Mouse (Mus musculus) cortical plate, adult 2 months (tissue): ENCODE data around the gene Gstt3. TPM values are rescaled to one million over a fixed set of nuclear protein-coding genes. Genes with fewer than 3 reads are reported as not detected.
"Not testable (repeated sequence)": the region's sequence is repeated elsewhere in the genome, so short reads cannot be mapped to it uniquely, and the experiment has no call there.

Experiments used
- H3K27ac ChIP-seq: fragments of 200-500 bp; 2 replicates; pipeline ENCODE4 v1.5.1; 2012; ENCODE audit warnings: low read length, control low read depth, inconsistent platforms; ENCODE audit not compliant: insufficient read depth
- H3K4me1 ChIP-seq: fragments of 200-500 bp; 2 replicates; pipeline ENCODE4 v1.6.1; 2011; ENCODE audit warnings: low read length; ENCODE audit not compliant: control insufficient read depth, insufficient read depth
- H3K4me3 ChIP-seq: fragments of 200-500 bp; 2 replicates; pipeline ENCODE4 v1.5.1; 2011; ENCODE audit warnings: mild to moderate bottlenecking, low read length, control low read depth; ENCODE audit not compliant: insufficient read depth
- CTCF ChIP-seq: fragments of 200-500 bp; IDR thresholded peaks from 2 replicates; pipeline ENCODE4 v1.5.1; 2011; ENCODE audit warnings: mild to moderate bottlenecking, control low read depth, low read length; ENCODE audit not compliant: insufficient read depth; ENCODE audit errors: extremely low read depth
- POLR2A ChIP-seq: fragments of 200-500 bp; IDR thresholded peaks from 2 replicates; pipeline ENCODE4 v1.6.1; 2011; ENCODE audit warnings: mild to moderate bottlenecking, low read length, control low read depth; ENCODE audit not compliant: insufficient read depth; ENCODE audit errors: extremely low read depth
- polyA plus RNA-seq: library from polyadenylated mRNA; depleted of rRNA; stranded (reverse); fragments of >200 nt; gene quantifications from 2 replicates; pipeline ENCODE4 v1.2.3, GENCODE M21; 2012

Gstt3 gene
- polyA plus RNA-seq, 1 experiment: 4.7 TPM

DNA sequence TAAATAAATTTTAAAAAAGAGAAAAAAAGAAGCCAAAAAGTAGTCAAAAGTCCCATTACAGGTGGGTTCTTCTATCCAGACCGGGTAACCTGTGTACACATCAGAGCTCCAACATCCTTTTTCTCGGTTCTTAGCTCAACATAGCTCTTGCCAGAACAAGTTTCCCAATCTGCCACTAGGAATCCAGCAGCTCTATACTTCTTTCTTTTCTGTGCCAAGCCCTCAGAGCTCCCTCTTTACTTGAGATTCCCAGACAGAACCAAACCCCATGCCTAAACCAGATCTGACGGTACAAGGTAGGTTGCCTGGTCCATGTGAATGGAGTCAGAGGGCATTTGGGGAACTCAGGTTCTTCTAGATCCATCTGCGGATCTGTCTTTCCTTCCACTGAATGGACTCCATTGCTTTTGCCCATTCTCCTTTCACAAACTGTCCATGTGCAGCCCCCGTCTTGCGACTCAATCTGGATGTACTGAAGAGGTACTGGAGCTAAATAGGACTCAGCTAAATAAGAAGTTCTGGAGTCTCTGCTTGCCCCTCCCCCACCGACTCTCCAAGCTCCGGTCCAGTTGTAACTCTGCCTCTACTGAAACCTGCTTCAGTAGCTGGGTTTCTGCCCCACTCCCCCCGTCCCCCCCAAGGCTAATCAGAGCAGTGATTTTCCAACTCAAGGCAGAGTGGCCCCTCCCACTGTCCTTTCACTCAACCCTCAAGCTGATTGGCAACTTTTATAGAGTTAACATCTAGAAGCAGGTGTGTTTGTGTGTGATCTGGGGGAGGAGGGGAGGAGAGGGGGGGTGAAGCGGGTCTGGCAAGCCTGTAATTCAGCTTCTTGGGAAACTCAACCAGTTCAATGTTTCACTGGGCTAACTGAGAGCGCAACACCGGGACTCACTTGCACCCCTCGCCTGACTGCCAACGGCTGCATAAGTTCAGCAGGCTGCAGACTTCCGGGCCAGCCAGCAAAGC is 1.7 kb downstream of the Gstt3 start:
- H3K4me3 ChIP-seq: no peak overlapping the region
- no peaks in the 10 kb centered on the region for H3K4me1 ChIP-seq
- no peak for TF ChIP-seq CTCF
- no peak for TF ChIP-seq POLR2A
- H3K27ac ChIP-seq: no peak overlapping the region

DNA sequence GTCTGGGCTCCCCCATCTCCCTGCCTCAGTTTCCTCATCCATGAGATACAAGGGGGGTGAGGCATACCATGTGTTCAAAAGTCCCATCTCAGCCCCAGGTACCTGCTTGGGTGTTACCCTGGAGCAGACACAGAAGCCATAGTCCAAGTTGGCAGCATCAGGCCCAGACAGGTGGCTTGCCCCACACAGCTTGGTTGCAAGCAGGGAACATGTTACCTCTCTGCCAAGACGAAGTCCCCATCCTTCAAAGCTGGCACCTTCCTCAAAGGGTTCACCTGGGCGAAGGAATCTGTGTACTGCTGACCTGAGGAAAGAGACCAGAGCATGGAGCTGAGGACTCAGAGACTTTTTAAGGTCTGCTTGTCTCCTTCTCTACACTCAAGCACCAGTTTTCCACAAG is 3.3 kb downstream of the Gstt3 start:
- no peaks in the 10 kb centered on the region for H3K4me1 ChIP-seq
- TF ChIP-seq POLR2A (no peak), CTCF (no peak)
- no peak overlapping the region for H3K27ac ChIP-seq
- H3K4me3 ChIP-seq: no peak overlapping the region

DNA sequence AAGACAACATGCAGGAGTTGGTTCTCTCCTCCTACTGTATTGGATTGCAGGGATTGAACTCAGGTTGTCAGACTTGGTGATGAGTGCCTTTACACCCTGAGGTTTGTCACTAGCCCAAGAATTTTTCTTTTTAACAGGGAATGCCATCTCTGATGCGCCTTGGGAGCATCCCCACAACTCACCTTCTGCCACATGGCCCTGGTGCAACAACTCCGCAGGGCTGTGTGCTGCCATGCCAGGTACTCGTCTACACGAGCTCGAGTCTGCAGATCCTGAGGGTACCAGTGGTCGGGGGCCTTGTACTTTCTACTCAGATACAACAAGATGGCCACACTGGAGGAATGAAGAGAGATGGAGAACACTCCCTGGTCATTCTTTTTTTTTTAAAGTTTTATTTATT is 4.7 kb downstream of the Gstt3 start:
- TF ChIP-seq POLR2A (no peak), CTCF (no peak)
- H3K27ac ChIP-seq: no peak overlapping the region
- no peaks in the 10 kb centered on the region for H3K4me1 ChIP-seq
- no peak overlapping the region for H3K4me3 ChIP-seq

- H3K4me1 ChIP-seq: no peaks in the 10 kb centered on the region
- TF ChIP-seq POLR2A (no peak), CTCF (no peak)
- H3K4me3 ChIP-seq: no peak overlapping the region
- no peak overlapping the region for H3K27ac ChIP-seq
Observed at GRCm38 (mm10) chr10:75774587-75774986, 6.6 kb downstream of the Gstt3 start.

DNA sequence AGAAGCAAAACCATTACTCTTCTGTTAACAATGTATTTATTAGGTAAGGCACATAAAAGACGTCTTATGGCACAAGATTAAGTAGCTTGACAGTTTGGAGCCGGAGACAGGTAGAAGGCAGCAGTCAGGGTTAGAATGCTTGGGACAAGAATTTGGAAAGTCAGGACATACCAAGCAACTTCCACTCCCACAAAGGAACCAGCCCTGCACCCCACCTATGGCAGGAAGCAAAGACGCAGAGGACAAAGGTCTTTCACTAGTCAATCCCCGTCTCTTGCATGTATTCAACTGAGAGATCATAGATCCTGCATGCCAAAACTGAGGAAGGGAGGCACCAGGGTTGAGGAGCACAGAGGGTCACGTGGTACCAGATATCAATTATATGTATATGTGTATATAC is 7.1 kb downstream of the Gstt3 start:
- H3K27ac ChIP-seq: no peak overlapping the region
- TF ChIP-seq CTCF: no peak
- TF ChIP-seq POLR2A: no peak
- H3K4me3 ChIP-seq: no peak overlapping the region
- H3K4me1 ChIP-seq: no peaks in the 10 kb centered on the region

GRCm38 (mm10) chr10:75772795-75773664 is 8.2 kb downstream of the Gstt3 start, which contains the start of gene Ddt:
TSS of gene Ddt (minus strand) at chr10:75773414.
- Histone ChIP-seq H3K4me1 (no peaks in the 10 kb centered on the region), H3K4me3 (peak within 1 kb of the TSS; percentile 79), H3K27ac (no peak within 1 kb of the TSS)
- TF ChIP-seq CTCF (peak; percentile 24; the same call in 1 of the 2 replicates), POLR2A (peak; percentile 84; the same call in 1 of the 2 replicates)

- not testable (repeated sequence) for H3K27ac ChIP-seq, H3K4me3 ChIP-seq, H3K4me1 ChIP-seq
Observed at GRCm38 (mm10) chr10:75767756-75768155, 13.5 kb downstream of the Gstt3 start.

DNA sequence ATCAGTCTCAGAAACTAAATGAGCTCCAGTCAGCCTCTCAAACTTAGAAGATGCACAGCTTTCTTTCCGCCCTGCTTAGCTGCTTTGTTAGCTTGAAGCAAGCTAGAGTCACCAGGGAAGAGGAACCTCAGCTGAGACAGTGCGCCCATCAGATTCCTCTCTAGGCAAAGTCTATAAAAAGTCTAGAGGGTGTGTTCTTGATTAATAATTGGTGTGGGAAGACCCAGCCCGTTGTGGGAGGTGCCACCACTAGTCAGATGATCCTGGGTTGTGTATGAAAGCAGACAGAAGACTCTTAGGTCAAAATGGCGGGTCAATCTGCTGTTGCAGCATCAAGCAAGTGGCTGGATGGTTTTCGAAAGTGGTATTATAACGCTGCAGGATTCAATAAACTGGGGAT is 14.4 kb downstream of the Gstt3 start:
- no peak overlapping the region for H3K4me3 ChIP-seq
- no peak overlapping the region for H3K27ac ChIP-seq
- no peak for TF ChIP-seq POLR2A
- TF ChIP-seq CTCF: no peak
- peaks cover 2% of the 10 kb centered on the region for H3K4me1 ChIP-seq

GRCm38 (mm10) chr10:75764519-75765473 is 16.4 kb downstream of the Gstt3 start:
- no peak for TF ChIP-seq POLR2A
- peak; percentile 43 for TF ChIP-seq CTCF
- Histone ChIP-seq H3K4me3 (peak overlapping the region; percentile 86), H3K27ac (no peak overlapping the region), H3K4me1 (peaks cover 2% of the 10 kb centered on the region)
